Comparison of ENCODE assay signal across 9 mouse cellular contexts in genomic region chr7:145173116-145173515, GRCm38 (mm10). TPM values are rescaled to one million over a fixed set of nuclear protein-coding genes. Genes with fewer than 3 reads are reported as not detected.
A peak's percentile ranks its signal among the peaks of the same experiment; 100 is the strongest.
DNase-seq lines count a peak whose midpoint lies in the region; ATAC-seq and TF ChIP-seq lines count a peak whose summit lies in the region.
"Had no signal": no experiment of that assay in that cellular context is flagged by ENCODE, and none has a peak within 500 bp of the region (broad histone marks: within the 10 kb centered on the region; RNA-seq: fewer than 3 reads in every experiment).

No protein-coding gene starts in this region.

- H3K27ac ChIP-seq in intestine, embryonic 15.5 days, result no peak overlapping the region
- no peak overlapping the region for H3K27ac ChIP-seq in intestine, postnatal 0 days (ENCODE audit: low read depth, low read length)
- H3K27ac ChIP-seq in hindbrain, embryonic 11.5 days (ENCODE audit: low read depth, low read length), result peak overlapping the region; percentile 58
- H3K27ac ChIP-seq in neural tube, embryonic 11.5 days (ENCODE audit: low read depth, low read length), result peak overlapping the region; percentile 60; the same call in 1 of the 2 replicates
- H3K27ac ChIP-seq: limb, embryonic 15.5 days had no signal

- peaks cover 4% of the 10 kb centered on the region for H3K4me1 ChIP-seq in intestine, embryonic 15.5 days (replicated peaks)
- H3K4me1 ChIP-seq in intestine, postnatal 0 days (replicated peaks; ENCODE audit: control insufficient read depth, insufficient read depth, low read length), result no peaks in the 10 kb centered on the region
- peaks cover 7% of the 10 kb centered on the region; the same call in 1 of the 2 replicates for H3K4me1 ChIP-seq in hindbrain, embryonic 11.5 days (replicated peaks; ENCODE audit: control insufficient read depth, insufficient read depth, low read length)
- H3K4me1 ChIP-seq in neural tube, embryonic 11.5 days (ENCODE audit: control insufficient read depth, insufficient read depth, low read length), result peaks cover 19% of the 10 kb centered on the region

- no peaks in the 10 kb centered on the region for H3K36me3 ChIP-seq in intestine, embryonic 15.5 days
- no peaks in the 10 kb centered on the region for H3K36me3 ChIP-seq in intestine, postnatal 0 days (ENCODE audit: control insufficient read depth, insufficient read depth)
- no peaks in the 10 kb centered on the region for H3K36me3 ChIP-seq in hindbrain, embryonic 11.5 days (ENCODE audit: control insufficient read depth, insufficient read depth, low read length)
- H3K36me3 ChIP-seq in neural tube, embryonic 11.5 days (ENCODE audit: control insufficient read depth, insufficient read depth, low read length), result no peaks in the 10 kb centered on the region
- H3K36me3 ChIP-seq: limb, embryonic 15.5 days had no signal

- peak; percentile 91 for DNase-seq in brain, embryonic 14.5 days (ENCODE audit: low read depth)
- peak; percentile 70 for DNase-seq in hindbrain, embryonic 11.5 days (ENCODE audit: low spot score)
- peak; percentile 82 for DNase-seq in neural tube, embryonic 11.5 days (ENCODE audit: low spot score)
- DNase-seq in spleen, postnatal 36 days (ENCODE audit: low spot score in 2 of 2), result no peak
- DNase-seq in ovary, postnatal 10 days (ENCODE audit: low spot score), result no peak
- DNase-seq in urinary bladder, postnatal 10 days (ENCODE audit: low spot score), result no peak

- 0 out of 2 replicates have a peak overlapping the region, but pooled peaks have one; percentile 19 for H3K4me2 ChIP-seq in intestine, embryonic 15.5 days (replicated peaks)
- H3K4me2 ChIP-seq in intestine, postnatal 0 days (replicated peaks; ENCODE audit: low read depth), result no peak overlapping the region
- H3K4me2 ChIP-seq in hindbrain, embryonic 11.5 days (replicated peaks; ENCODE audit: low read depth, low read length), result peak overlapping the region; percentile 25
- 0 out of 2 replicates have a peak overlapping the region, but pooled peaks have one; percentile 17 for H3K4me2 ChIP-seq in neural tube, embryonic 11.5 days (ENCODE audit: low read depth)
- H3K4me2 ChIP-seq: limb, embryonic 15.5 days had no signal

- TF ChIP-seq CTCF in intestine, postnatal 0 days (IDR thresholded peaks at IDR 0.05; ENCODE audit: low read depth), result no peak
- TF ChIP-seq CTCF in brain, embryonic 14.5 days (IDR thresholded peaks at IDR 0.05; ENCODE audit: borderline replicate concordance, extremely low read depth, insufficient read depth, insufficient read length), result peak; percentile 27; the same call in 1 of the 2 replicates

- no peaks in the 10 kb centered on the region for H3K9me3 ChIP-seq in intestine, embryonic 15.5 days
- H3K9me3 ChIP-seq in intestine, postnatal 0 days (ENCODE audit: control insufficient read depth), result no peaks in the 10 kb centered on the region
- no peaks in the 10 kb centered on the region for H3K9me3 ChIP-seq in hindbrain, embryonic 11.5 days (ENCODE audit: control insufficient read depth, low read length)
- no peaks in the 10 kb centered on the region for H3K9me3 ChIP-seq in neural tube, embryonic 11.5 days (ENCODE audit: control insufficient read depth, low read length)
- H3K9me3 ChIP-seq: limb, embryonic 15.5 days had no signal

- no peak overlapping the region for H3K4me3 ChIP-seq in intestine, embryonic 15.5 days (replicated peaks)
- H3K4me3 ChIP-seq in intestine, postnatal 0 days (ENCODE audit: low read depth, low read length), result no peak overlapping the region
- no peak overlapping the region for H3K4me3 ChIP-seq in hindbrain, embryonic 11.5 days (ENCODE audit: low read depth, low read length)
- H3K4me3 ChIP-seq in neural tube, embryonic 11.5 days (ENCODE audit: low read depth, low read length), result no peak overlapping the region
- H3K4me3 ChIP-seq: limb, embryonic 15.5 days had no signal

- no peak overlapping the region for H3K9ac ChIP-seq in intestine, embryonic 15.5 days
- no peak overlapping the region for H3K9ac ChIP-seq in intestine, postnatal 0 days (ENCODE audit: low read depth, low read length)
- H3K9ac ChIP-seq in hindbrain, embryonic 11.5 days (ENCODE audit: low read depth, low read length), result no peak overlapping the region
- H3K9ac ChIP-seq in neural tube, embryonic 11.5 days (ENCODE audit: low read length), result peak overlapping the region; percentile 31
- H3K9ac ChIP-seq: limb, embryonic 15.5 days had no signal

- TF ChIP-seq POLR2A in brain, embryonic 14.5 days (IDR thresholded peaks at IDR 0.05; ENCODE audit: borderline replicate concordance, extremely low read depth, insufficient read depth, insufficient read length, poor library complexity, severe bottlenecking), result no peak

- ATAC-seq in intestine, embryonic 15.5 days, result peak; percentile 34; the same call in 1 of the 2 replicates
- ATAC-seq in intestine, postnatal 0 days, result no peak
- ATAC-seq in hindbrain, embryonic 11.5 days (ENCODE audit: low FRiP score), result peak; percentile 94
- peak; percentile 91 for ATAC-seq in neural tube, embryonic 11.5 days (ENCODE audit: insufficient read depth, low FRiP score, low TSS enrichment)

- no peaks in the 10 kb centered on the region for H3K27me3 ChIP-seq in intestine, embryonic 15.5 days (replicated peaks)
- no peaks in the 10 kb centered on the region for H3K27me3 ChIP-seq in intestine, postnatal 0 days (replicated peaks; ENCODE audit: control insufficient read depth, insufficient read depth, low read length)
- no peaks in the 10 kb centered on the region for H3K27me3 ChIP-seq in hindbrain, embryonic 11.5 days (ENCODE audit: control insufficient read depth, insufficient read depth, low read length)
- no peaks in the 10 kb centered on the region for H3K27me3 ChIP-seq in neural tube, embryonic 11.5 days (ENCODE audit: control insufficient read depth, insufficient read depth, low read length)
- H3K27me3 ChIP-seq: limb, embryonic 15.5 days had no signal

- 19% methylated on average over 12 of the region's 12 CpGs for WGBS in intestine, embryonic 15.5 days
- 29% methylated on average over 12 of the region's 12 CpGs for WGBS in intestine, postnatal 0 days
- 8% methylated on average over 12 of the region's 12 CpGs for WGBS in hindbrain, embryonic 11.5 days
- WGBS in neural tube, embryonic 11.5 days, result 1% methylated on average over 8 of the region's 12 CpGs

RNA-seq across cellular contexts. Expression of gene 1810010D01Rik, which starts 34.8 kb away (rescaled TPM):
- polyA plus RNA-seq in intestine, embryonic 15.5 days (2015; fragmentation: Nextera tagmentation; extraction: Ambion mirVana), result 0.59 and 1.2 TPM in 2 replicates
- 0.33 and 0.86 TPM in 2 replicates for polyA plus RNA-seq in intestine, postnatal 0 days (2015; fragmentation: Nextera tagmentation; extraction: Ambion mirVana)
- polyA plus RNA-seq in brain, embryonic 14.5 days (2012; rRNA removed), result 1.2 and 1.6 TPM in 2 replicates
- 0.97 TPM in 1 of 2 replicates, not detected in the other for polyA plus RNA-seq in hindbrain, embryonic 11.5 days (2014; fragmentation: Nextera tagmentation; extraction: Ambion mirVana)
- polyA plus RNA-seq in neural tube, embryonic 11.5 days (2014; fragmentation: Nextera tagmentation; extraction: Ambion mirVana), result not detected in 2 replicates

Comparison
In these comparisons a context has a peak if more than half of its experiments do, and no peak if none do; other contexts are left out.
1. H3K27ac ChIP-seq: peak in hindbrain, embryonic 11.5 days (single experiment) and neural tube, embryonic 11.5 days (single experiment); none in intestine, embryonic 15.5 days (single experiment) and intestine, postnatal 0 days (single experiment).
2. DNase-seq: peak in brain, embryonic 14.5 days (single experiment), hindbrain, embryonic 11.5 days (single experiment) and neural tube, embryonic 11.5 days (single experiment); none in spleen, postnatal 36 days (0 of 2), ovary, postnatal 10 days (single experiment) and urinary bladder, postnatal 10 days (single experiment).